Mouse (Mus musculus) left cerebral cortex, postnatal 10 days (tissue): ENCODE measurements around the gene Aaas. TPM values are rescaled to one million over a fixed set of nuclear protein-coding genes. Genes with fewer than 3 reads are reported as not detected.

Experiments used
- DNase-seq, 2 experiments: peaks; one replicate each; pipeline ENCODE4 v3.0.0; 2021 to 2022; ENCODE audit warnings: low spot score in 2 of 2, mixed read lengths in 1 of 2; ENCODE audit errors: extremely low spot score in 1 of 2
- intact Hi-C: fragments of 180-260 bp; cut with DNase I; formaldehyde crosslinking; loops from one replicate; pipeline ENCODE4 v1.15.1; 2025
- total RNA-seq, 2 experiments: library from RNA; stranded (reverse); gene quantifications; 2 replicates each; pipeline ENCODE4 v1.2.3; 2021

The Aaas gene
- total RNA-seq, 2 experiments from 2014 or later, result 20.2 to 30.8 TPM

DNA sequence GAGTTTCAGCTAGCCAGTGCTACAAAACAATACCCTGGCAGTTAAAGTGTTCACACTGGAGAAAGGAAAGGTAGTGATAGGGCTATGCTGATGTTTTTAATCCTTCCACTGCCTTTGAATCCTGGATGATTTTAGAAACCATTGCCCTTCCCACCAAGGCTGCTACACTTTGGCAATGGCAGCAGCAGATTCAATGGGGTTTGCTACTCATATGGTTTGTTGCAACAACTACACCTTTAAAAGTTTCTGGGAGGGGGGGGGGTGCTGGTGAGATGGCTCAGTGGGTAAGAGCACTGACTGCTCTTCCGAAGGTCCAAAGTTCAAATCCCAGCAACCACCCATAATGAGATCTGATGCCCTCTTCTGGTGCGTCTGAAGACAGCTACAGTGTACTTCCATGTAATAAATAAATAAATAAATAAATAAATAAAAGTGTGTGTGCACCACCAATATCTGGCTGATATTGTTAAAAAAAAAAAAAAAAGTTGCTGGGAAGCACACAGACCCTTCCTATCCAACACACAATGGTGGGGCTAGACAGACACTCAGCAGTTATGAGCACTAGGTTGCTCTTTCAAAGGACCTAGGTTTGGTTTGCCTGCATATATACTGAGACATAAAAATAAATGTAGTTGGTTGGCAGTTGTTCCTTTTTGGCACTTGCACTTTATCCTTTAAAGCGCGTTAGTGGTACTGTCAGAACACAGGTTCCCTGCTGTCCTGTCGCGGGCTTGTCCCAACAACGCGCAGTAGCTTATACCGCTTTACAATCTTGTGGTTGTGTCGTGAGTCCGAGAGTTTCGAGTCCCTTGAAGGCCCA is 25.7 kb downstream of the Aaas start:
- DNase-seq, result no peak
- intact Hi-C loops, result loop anchor here (5.0 kb wide), 1 partner anchor 83 kb away; no protein-coding TSS in a partner anchor

DNA sequence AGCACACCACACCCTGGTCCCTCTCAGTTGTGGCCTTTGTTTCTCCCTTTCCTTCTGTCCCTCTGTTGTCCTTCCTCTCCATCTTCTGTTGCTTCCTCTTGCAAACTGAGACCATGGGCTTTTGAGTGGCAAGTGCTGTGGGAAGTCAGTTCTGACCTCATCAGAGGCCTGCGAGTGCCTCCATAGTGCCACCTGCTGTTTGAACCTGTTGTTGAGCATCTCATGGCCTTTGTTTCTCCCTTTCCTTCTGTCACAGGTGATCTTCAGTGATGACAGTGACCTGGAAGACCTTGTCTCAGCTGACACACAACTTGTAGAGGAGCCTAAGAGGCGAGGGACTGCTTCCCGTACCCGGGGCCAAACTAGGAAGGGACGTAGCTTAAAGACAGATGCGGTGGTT is 34.3 kb downstream of the Aaas start:
- intact Hi-C loops, result no loop called here
- peak in 1 of 2 experiments; percentile 56 for DNase-seq

GRCm38 (mm10) chr15:102315292-102315691 is 35.3 kb downstream of the Aaas start:
- DNase-seq, result no peak
- intact Hi-C loops, result no loop called here

DNA sequence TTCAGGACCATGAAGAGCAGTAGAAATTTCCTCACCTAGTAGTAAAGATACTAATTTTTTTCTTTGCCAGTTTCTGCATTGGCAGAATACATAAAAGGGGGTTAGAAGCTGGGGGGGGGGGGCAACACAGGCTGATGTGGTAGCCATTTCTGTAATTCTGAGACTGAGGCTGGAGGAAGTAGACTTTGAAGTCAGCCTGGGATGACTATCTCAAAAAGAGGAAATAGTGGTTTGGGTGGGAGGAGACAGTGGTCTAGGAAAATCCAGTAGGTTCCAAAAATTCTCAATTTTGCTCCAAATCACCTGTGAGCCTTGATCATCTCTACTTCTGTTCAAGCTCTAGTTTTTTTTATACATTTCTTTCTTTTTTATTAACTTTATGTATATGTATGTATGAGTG is 39.1 kb downstream of the Aaas start:
- intact Hi-C loops, result no loop called here
- DNase-seq, result no peak

- no peak for DNase-seq
- intact Hi-C loops, result no loop called here
These were observed 40.3 kb downstream of the Aaas start for GRCm38 (mm10) chr15:102310074-102310845.

DNA sequence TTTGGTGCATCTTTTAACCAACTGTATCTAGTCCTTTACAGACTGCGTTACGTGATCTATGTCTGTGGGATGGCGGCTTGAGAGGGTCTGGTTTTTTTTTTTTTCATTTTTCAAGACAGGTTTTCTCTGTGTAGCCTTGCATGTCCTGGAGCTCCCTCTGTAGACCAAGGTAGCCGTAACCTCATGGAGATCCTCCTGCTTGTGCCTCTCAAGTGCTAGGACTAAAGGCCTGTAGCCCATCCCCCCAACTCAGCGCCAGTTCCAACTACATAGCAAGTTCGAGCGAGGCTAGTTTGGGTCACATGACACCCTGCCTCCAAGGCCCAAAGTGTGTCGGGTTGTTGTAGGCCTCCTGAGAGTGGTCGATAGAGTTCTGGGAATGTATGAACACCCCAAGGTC is 41.9 kb downstream of the Aaas start:
- no peak for DNase-seq
- intact Hi-C loops, result no loop called here

DNA sequence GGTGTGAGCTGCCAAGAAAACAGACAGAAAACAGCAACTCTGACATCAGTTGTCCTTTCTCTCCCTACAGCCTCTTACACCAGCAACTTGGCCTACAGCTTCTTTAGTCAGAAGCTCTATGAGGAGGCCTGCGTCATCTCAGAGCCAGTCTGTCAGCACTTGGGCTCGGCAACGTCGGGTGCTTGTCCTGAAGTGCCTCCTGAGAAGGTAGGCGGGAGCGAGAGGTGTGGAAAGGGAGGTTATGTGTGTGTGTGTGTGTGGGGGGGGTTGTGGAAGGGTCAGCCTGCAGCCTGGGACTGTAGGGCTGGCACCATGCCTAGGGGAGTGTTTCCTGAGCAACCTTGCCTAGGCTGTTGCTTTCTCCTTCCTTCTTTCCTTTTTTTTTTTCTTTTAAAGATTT is 48.0 kb downstream of the Aaas start:
- intact Hi-C loops, result no loop called here
- DNase-seq, result no peak

DNA sequence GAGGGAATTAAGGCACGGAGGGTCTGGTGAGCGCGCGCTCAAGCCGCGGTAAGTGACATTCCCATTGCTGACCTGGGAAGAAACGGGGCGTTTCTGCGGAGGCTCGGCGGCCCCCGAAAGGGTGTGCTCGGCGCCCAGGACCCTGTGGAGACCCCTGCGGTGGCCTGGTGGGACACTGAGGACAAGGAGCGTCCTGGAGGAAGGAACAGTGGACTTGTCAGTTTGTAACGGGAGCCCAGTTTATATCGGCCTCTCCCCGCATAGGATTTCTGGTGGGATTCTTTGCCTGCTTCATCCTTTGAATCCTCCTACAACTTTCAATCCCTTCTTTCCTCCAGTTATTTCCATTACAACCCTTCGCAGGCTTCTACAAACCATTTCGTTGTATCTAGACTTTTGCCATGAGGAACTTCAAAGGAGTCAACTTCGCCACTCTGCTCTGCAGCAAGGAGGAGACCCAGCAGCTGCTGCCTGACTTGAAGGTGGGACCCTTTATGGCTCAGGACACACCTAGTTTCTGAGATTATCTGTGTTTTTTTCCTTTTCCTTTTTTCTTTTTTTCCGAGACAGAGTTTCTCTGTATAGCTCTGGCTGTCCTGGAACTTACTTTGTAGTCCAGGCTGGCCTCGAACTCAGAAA is 54.1 kb downstream of the Aaas start:
- intact Hi-C loops, result no loop called here
- no peak for DNase-seq

DNA sequence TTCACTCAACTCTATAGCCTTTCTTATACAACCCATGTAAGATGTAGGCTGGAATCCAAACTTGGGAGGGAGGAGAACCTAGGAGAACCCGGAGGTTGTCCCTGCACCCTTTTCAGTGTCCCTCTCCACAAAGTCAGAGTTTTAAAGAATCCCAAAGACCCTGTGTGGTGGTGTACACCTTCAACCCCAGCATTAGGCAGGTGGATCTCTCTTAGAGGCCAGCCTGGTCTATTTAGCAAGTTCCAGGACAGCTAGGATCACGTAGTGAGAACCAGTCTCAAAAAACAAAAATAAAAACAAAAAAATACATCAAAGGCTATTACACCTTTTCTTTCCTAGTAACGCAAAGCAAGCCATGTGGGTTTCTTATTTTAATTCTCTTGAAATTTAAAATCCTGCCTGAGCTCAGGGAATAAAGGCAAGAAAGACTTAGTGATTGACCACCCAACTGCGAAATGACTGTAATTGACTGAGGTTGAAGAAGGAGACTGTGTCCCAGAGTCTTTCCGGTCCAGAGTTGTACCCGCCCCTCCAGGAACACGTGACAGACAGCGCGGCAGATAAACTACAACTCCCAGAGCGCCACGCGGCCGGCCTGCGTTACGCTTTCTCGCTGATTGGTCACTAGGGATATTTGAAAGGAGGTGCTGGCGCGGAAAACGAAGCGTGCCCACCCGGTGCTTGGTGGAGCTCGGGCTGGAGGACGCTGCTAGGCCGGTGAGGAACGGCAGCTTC is 54.8 kb downstream of the Aaas start, which contains the start of gene Espl1:
Gene Espl1, plus strand, starts transcription at position 634 of the 735 bp plus-strand sequence.
- intact Hi-C loops, result no loop called here
- peak; percentile 95 for DNase-seq

Other genes starting within 250 kb of the Aaas start
- 100 to 1,000 TPM; 149 to 150 TPM for gene Spryd3, start 214.5 kb downstream of the Aaas start, total RNA-seq
- gene Igfbp6, start 206.4 kb downstream of the Aaas start, total RNA-seq, result 1 to 10 TPM; 3.1 to 4.1 TPM
- gene Soat2, start 200.2 kb downstream of the Aaas start, total RNA-seq, result under 1 TPM in 1 of 2 experiments, not detected in 1; 0.16 TPM
- gene Zfp740, start 147.5 kb downstream of the Aaas start, total RNA-seq, result 10 to 100 TPM; 53.2 to 56.7 TPM
- gene Csad, start 146.0 kb downstream of the Aaas start, total RNA-seq, result 10 to 100 TPM; 25.8 to 27.5 TPM
- gene Itgb7, start 118.8 kb downstream of the Aaas start, total RNA-seq, result 1 to 10 TPM in 1 of 2 experiments, under 1 TPM in 1; 0.71 to 1.3 TPM
- gene Rarg, start 93.3 kb downstream of the Aaas start, total RNA-seq, result 10 to 100 TPM in 1 of 2 experiments, 1 to 10 TPM in 1; 9.3 to 11.4 TPM
- gene Gm9918, start 80.2 kb downstream of the Aaas start, total RNA-seq, result not detected
- 10 to 100 TPM; 35.7 to 36.0 TPM for gene Mfsd5, start 71.3 kb downstream of the Aaas start, total RNA-seq
- gene Espl1, start 54.5 kb downstream of the Aaas start, total RNA-seq, result 1 to 10 TPM; 2.0 to 2.9 TPM
- gene Pfdn5, start 24.7 kb downstream of the Aaas start, total RNA-seq, result 100 to 1,000 TPM; 344 to 355 TPM
- 10 to 100 TPM; 48.0 to 53.3 TPM for gene Myg1, start 19.1 kb downstream of the Aaas start, total RNA-seq
- gene Sp7, start 16.4 kb upstream of the Aaas start, total RNA-seq, result under 1 TPM; 0.26 to 0.39 TPM
- gene Sp1, start 55.4 kb upstream of the Aaas start, total RNA-seq, result 10 to 100 TPM; 23.1 to 26.4 TPM
- under 1 TPM in 1 of 2 experiments, not detected in 1; 0.81 TPM for gene Amhr2, start 94.6 kb upstream of the Aaas start, total RNA-seq
- gene Prr13, start 108.3 kb upstream of the Aaas start, total RNA-seq, result 10 to 100 TPM; 19.1 to 21.6 TPM
- gene Pcbp2, start 119.8 kb upstream of the Aaas start, total RNA-seq, result 100 to 1,000 TPM; 457 to 465 TPM
- gene Gm10337, start 153.0 kb upstream of the Aaas start, total RNA-seq, result not detected
- 10 to 100 TPM; 93.0 to 95.6 TPM for gene Map3k12, start 166.3 kb upstream of the Aaas start, total RNA-seq
- gene Tarbp2, start 167.4 kb upstream of the Aaas start, total RNA-seq, result 10 to 100 TPM; 40.8 to 42.5 TPM
- gene Npff, start 174.2 kb upstream of the Aaas start, total RNA-seq, result 1 to 10 TPM; 3.4 to 4.2 TPM